Mouse (Mus musculus): Measurements from ENCODE around the gene Slc22a5. TPM values are rescaled to one million over a fixed set of nuclear protein-coding genes. Genes with fewer than 3 reads are reported as not detected.

Slc22a5 gene
- total RNA-seq, 2 experiments from 2014 or later: 8.6 to 8.8 TPM

GRCm38 (mm10) chr11:53842161-53842581, 49.3 kb downstream of the Slc22a5 start:
- no peak for DNase-seq (ENCODE audit: low spot score in 2 of 2)

DNA sequence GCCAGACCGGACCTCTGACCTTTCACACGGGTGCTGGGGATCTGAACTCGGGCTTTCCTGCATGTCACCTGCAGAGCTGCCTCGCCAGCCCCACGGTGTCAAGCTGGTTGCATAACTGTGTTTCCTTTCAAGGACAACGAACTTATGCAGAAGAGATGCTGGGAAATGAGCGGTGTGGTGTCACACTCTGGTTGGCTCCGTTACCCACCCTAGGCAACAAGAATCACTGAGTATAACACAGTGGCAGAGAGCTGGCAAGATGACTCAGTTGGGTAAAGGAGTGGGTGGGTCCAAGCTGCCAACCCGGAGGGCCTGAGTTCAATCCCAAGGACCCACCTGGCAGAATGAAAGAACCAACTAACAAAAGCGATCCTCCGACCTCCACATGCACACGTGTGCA, 49.9 kb downstream of the Slc22a5 start:
- DNase-seq (ENCODE audit: low spot score in 2 of 2): no peak

DNA sequence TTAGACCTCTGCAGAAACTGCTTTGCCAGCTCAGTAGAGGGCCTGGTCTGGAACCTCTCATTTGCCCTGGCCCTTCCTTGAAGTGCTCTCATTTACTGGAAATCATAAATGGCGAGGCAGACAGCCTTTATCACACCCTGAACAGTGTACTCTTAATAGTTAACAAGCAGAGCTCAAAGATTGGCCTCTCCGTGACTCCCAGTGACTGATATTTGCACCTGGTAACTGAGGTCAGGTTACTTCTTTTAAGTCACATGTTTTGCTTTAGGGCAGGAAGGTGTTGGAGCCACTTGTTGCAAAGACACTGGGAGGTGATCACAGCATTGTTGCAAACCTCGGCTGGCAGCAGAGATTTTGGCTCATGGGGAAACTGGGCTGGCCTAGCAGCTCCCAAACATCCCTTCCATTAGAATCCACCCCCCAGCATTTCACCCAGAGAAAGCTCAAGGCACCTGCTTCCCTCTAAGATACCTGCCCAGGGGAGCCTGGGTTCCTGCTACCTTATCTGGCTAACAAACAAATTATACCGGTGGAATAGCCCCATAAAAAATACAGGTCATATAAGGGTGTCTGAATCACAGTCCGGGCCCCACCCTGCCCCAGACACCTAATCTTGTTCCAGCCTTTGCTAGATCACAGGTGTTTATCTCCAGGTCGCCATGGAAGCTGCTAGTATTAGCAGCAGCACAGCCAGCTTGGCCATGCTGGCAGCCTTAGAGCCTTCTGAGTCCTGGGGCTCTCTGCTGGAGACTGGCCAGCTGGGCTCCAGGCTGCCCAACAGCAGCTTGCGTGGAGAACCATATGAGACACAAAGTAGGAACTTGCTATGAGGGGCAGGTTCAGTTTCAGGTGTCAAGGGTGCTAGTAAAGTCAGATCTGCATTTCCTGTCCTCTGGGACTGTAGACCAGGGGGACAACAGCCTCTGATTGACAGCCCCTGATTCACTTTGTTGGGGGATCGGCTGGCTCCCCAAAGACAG, 51.5 kb downstream of the Slc22a5 start:
- no peak for DNase-seq (ENCODE audit: low spot score in 2 of 2)

GRCm38 (mm10) chr11:53839147-53839546, 52.3 kb downstream of the Slc22a5 start:
- no peak for DNase-seq (ENCODE audit: low spot score in 2 of 2)

DNA sequence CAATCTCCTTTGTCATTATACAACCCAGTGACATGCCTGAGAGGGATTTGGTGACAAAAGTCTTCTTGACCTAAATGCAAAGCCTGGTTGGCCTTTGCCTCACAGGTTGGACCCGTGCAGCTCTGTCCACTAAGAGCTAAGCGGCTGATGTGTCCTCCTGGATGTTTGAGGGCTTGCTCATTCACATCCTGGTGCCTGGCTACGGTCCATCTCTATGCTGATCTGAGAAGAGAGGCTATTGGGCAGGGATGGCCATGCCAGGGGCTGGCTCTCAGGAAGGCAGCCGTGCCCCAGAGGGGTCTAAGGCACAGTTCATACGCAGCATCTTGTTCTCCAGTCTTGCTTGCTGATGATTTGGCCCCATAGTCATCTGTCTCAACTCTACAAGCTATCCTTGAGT, 53.7 kb downstream of the Slc22a5 start:
- DNase-seq (ENCODE audit: low spot score in 2 of 2): no peak

- DNase-seq (ENCODE audit: low spot score in 2 of 2): no peak
Observed at GRCm38 (mm10) chr11:53835379-53836010, 56.0 kb downstream of the Slc22a5 start.

- DNase-seq (ENCODE audit: low spot score in 2 of 2): no peak
Observed at GRCm38 (mm10) chr11:53825409-53825808, 66.1 kb downstream of the Slc22a5 start.

- no peak for DNase-seq (ENCODE audit: low spot score in 2 of 2)
Observed at GRCm38 (mm10) chr11:53821945-53822338, 69.5 kb downstream of the Slc22a5 start.

GRCm38 (mm10) chr11:53821230-53821944, 70.1 kb downstream of the Slc22a5 start:
- DNase-seq (ENCODE audit: low spot score in 2 of 2): no peak

DNA sequence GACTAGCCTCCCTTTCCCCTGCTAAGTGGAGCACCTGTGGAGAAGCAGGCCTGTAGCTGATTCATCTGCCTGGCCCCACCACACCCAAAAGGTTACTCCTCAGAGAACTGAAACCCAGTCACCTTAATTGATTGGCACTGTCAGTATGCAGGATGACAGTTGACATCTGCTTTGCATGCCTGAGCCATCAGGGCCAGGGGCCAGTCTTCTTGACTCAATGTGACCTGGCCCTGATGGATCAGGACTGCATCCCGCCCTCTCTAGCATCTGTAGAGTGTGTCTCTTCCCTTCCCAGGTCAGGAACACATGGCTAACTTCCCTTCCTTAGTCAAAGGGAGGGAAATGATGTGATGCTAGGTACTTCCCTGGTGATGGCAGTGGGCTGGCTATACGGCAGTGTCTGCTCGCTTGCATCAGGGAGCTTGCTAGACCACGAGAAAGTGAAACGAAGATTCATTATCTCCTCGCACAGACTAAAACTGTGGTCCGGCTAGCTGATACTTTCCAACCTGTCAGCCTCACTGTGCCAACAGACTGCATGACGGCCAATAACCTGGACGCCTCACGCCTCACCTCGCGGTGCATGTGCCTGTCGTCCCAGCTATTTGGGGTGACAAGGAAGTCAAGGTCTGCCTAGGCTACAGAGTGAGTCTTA, 70.8 kb downstream of the Slc22a5 start:
- no peak for DNase-seq (ENCODE audit: low spot score in 2 of 2)

GRCm38 (mm10) chr11:53819511-53819910, 71.9 kb downstream of the Slc22a5 start:
- DNase-seq (ENCODE audit: low spot score in 2 of 2): no peak

- DNase-seq (ENCODE audit: low spot score in 2 of 2): no peak
Observed at GRCm38 (mm10) chr11:53818794-53819193, 72.7 kb downstream of the Slc22a5 start.

- no peak for DNase-seq (ENCODE audit: low spot score in 2 of 2)
Observed at GRCm38 (mm10) chr11:53816841-53817375, 74.6 kb downstream of the Slc22a5 start.

- no peak for DNase-seq (ENCODE audit: low spot score in 2 of 2)
Observed at GRCm38 (mm10) chr11:53814810-53815209, 76.7 kb downstream of the Slc22a5 start.

Other genes starting within 250 kb of the Slc22a5 start
- 10 to 100 TPM; 13.0 to 15.6 TPM for gene Rad50, start 184.3 kb downstream of the Slc22a5 start, total RNA-seq (2021)
- gene Il5, start 170.9 kb downstream of the Slc22a5 start, total RNA-seq (2021): not detected
- gene Irf1, start 121.6 kb downstream of the Slc22a5 start, total RNA-seq (2021): 10 to 100 TPM; 16.1 to 17.0 TPM
- under 1 TPM; 0.31 to 0.32 TPM for gene Gm17334, start 118.5 kb downstream of the Slc22a5 start, total RNA-seq (2021)
- gene Gm12216, start 32.4 kb downstream of the Slc22a5 start, total RNA-seq (2021): 1 to 10 TPM; 3.2 to 4.6 TPM
- gene Slc22a21, start 88.7 kb upstream of the Slc22a5 start, total RNA-seq (2021): 1 to 10 TPM; 3.3 to 3.6 TPM
- gene Slc22a4, start 136.4 kb upstream of the Slc22a5 start, total RNA-seq (2021): 1 to 10 TPM in 1 of 2 experiments, under 1 TPM in 1; 0.83 to 1.1 TPM
- gene Pdlim4, start 177.4 kb upstream of the Slc22a5 start, total RNA-seq (2021): 10 to 100 TPM; 65.2 to 67.1 TPM
- gene P4ha2, start 208.4 kb upstream of the Slc22a5 start, total RNA-seq (2021): 10 to 100 TPM; 37.1 to 40.3 TPM

Data from gastrocnemius, postnatal 4 days (tissue).